Mouse (Mus musculus) urinary bladder, adult 2 months (tissue): ENCODE measurements around the gene Nubpl. TPM values are rescaled to one million over a fixed set of nuclear protein-coding genes. Genes with fewer than 3 reads are reported as not detected.

Source experiments
- DNase-seq: peaks from one replicate; pipeline ENCODE4 v3.0.0; 2022; ENCODE audit warnings: low spot score
- polyA plus RNA-seq: library from polyadenylated mRNA; depleted of rRNA; stranded (reverse); fragments of >200 nt; gene quantifications from 2 replicates; pipeline ENCODE4 v1.2.3, GENCODE M21; 2012; rRNA removed

Nubpl gene
- polyA plus RNA-seq, 1 experiment = 4.2 TPM

- no peak for DNase-seq
Measured at GRCm38 (mm10) chr12:52335142-52335765, 237.7 kb downstream of the Nubpl start.

DNA sequence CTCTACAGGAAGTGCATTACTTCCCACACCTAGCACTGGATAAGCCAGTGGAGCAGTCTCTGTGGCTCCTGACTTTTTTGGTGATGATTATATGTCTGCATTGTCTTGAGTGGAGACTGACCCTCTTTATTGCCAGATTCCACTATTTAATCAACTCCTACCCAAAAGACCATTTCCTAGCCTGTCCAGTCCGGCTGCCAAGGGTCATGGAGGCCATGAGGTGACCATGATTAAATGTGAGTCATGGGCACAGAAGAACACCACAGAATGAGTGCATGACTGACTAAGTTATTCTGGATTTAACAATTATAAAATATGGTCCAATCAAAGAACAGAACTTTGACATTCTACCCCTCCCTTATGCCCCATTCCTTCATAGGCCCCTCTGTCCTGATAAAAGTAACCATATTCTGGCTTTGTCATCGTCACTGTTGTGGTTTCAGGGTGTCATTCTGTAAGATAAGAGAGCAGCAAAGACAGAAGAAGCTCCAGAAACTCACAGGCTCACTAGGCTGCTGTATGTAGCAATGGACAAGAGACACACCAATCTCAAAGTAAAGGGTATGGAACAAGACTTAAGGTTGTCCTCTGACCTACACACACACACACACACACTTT lies 240.7 kb downstream of the Nubpl start:
- DNase-seq = no peak

DNA sequence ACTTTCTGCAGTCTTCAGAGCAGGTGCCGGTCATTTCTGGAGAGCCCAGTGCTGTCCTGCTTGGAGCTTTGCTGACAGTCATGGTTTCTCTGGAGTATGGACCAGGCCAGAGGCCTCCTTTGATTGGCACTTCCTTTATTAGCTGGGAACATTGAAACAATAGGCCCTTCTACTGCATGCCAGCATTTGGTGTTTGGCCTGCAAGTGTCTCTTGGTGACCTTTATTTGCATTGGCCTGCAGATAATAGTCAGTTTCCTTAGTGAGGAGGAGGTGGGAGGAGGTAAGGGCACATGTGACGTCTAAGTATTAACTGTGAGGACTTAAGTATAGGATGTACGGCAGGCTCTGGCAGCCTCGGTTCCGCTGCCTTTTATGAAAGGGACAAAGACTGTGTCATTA lies 249.1 kb downstream of the Nubpl start:
- no peak for DNase-seq

GRCm38 (mm10) chr12:52350276-52350675 lies 252.7 kb downstream of the Nubpl start:
- no peak for DNase-seq

- DNase-seq = no peak
Measured at GRCm38 (mm10) chr12:52359484-52359883, 261.9 kb downstream of the Nubpl start.

GRCm38 (mm10) chr12:52360136-52360535 lies 262.6 kb downstream of the Nubpl start:
- no peak for DNase-seq

DNA sequence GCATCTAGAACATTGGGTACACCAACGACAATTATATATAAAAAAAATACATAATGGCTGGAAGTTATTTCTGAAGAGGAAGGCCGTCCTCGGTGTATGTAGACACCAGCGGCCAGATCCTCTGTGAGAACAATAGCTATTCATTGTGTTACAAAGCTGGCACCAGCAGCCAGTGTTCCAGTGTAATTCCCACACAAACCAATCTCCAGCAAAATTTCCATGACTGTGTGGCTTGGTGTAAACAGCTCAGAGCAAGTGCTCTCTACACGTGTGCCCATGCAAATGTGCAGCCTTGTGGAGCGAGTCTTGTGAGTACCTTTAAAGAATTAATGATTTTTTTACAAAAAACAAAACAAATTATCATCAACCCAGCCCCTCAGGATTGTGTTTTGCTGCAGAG lies 263.7 kb downstream of the Nubpl start:
- no peak for DNase-seq

Other genes with a start within 250 kb of the Nubpl start
- gene Heatr5a, start 126.4 kb upstream of the Nubpl start, polyA plus RNA-seq = 17.1 and 19.4 TPM in 2 replicates
- 12.5 and 16.8 TPM in 2 replicates for gene Dtd2, start 91.2 kb upstream of the Nubpl start, polyA plus RNA-seq
- 0.10 and 0.30 TPM in 2 replicates for gene Gpr33, start 69.7 kb upstream of the Nubpl start, polyA plus RNA-seq